Mouse (Mus musculus) hindbrain, embryonic 10.5 days (tissue): ENCODE measurements at regions not wholly inside any gene's neighbourhood (a gene's known extent, or its start where the extent isn't known, plus 50 kb on each side); places are given as distances from the start of the nearest gene placed in this dataset.

Source experiments
- DNase-seq: peaks from one replicate; pipeline ENCODE4 v3.0.0-alpha.2; 2017; ENCODE audit warnings: low spot score
- H3K27ac ChIP-seq: fragments of 300-500 bp; sonication (generic); 2 replicates; pipeline ENCODE4 v1.5.1; 2016; ENCODE audit warnings: mild to moderate bottlenecking, moderate library complexity
- H3K27me3 ChIP-seq: fragments of 300-500 bp; sonication (generic); 2 replicates; pipeline ENCODE4 v1.6.1; 2016; ENCODE audit warnings: mild to moderate bottlenecking; ENCODE audit not compliant: poor library complexity, insufficient read depth, severe bottlenecking
- H3K36me3 ChIP-seq: fragments of 300-500 bp; sonication (generic); 2 replicates; pipeline ENCODE4 v1.6.1; 2016; ENCODE audit warnings: mild to moderate bottlenecking, moderate library complexity
- H3K4me1 ChIP-seq: fragments of 300-500 bp; sonication (generic); replicated peaks from 2 replicates; pipeline ENCODE4 v1.6.1; 2016; ENCODE audit warnings: mild to moderate bottlenecking
- H3K4me3 ChIP-seq: fragments of 300-500 bp; sonication (generic); 2 replicates; pipeline ENCODE4 v1.5.1; 2016; ENCODE audit warnings: mild to moderate bottlenecking, moderate library complexity
- H3K9me3 ChIP-seq: fragments of 300-500 bp; sonication (generic); 2 replicates; pipeline ENCODE4 v1.6.1; 2016; ENCODE audit warnings: mild to moderate bottlenecking, moderate library complexity
- WGBS: fragments of 180-500 bp; shearing (Covaris S2); methylation state at CpG from one replicate; pipeline ENCODE4 v1.1.7; 2016; 5-methylcytosine and 5-hydroxymethylcytosine counted together

- Histone ChIP-seq H3K4me3 (no peak overlapping the region), H3K36me3 (no peaks in the 10 kb centered on the region), H3K27ac (no peak overlapping the region), H3K4me1 (no peaks in the 10 kb centered on the region), H3K9me3 (no peaks in the 10 kb centered on the region), H3K27me3 (no peaks in the 10 kb centered on the region)
- DNase-seq, result no peak
Measured at GRCm38 (mm10) chrX:159116210-159116609, 93.9 kb upstream of the Rps6ka3 start.

GRCm38 (mm10) chrX:159140554-159140953 is 69.6 kb upstream of the Rps6ka3 start:
- no peak overlapping the region for H3K4me3 ChIP-seq
- no peaks in the 10 kb centered on the region for H3K36me3 ChIP-seq
- no peaks in the 10 kb centered on the region for H3K4me1 ChIP-seq
- no peaks in the 10 kb centered on the region for H3K9me3 ChIP-seq
- H3K27me3 ChIP-seq, result no peaks in the 10 kb centered on the region
- DNase-seq, result no peak
- WGBS, result 83% methylated on average over 4 of the region's 4 CpGs
- H3K27ac ChIP-seq, result no peak overlapping the region

- no peak for DNase-seq
- H3K27me3 ChIP-seq, result no peaks in the 10 kb centered on the region
- H3K9me3 ChIP-seq, result no peaks in the 10 kb centered on the region
- H3K4me3 ChIP-seq, result no peak overlapping the region
- H3K36me3 ChIP-seq, result no peaks in the 10 kb centered on the region
- H3K4me1 ChIP-seq, result no peaks in the 10 kb centered on the region
- H3K27ac ChIP-seq, result no peak overlapping the region
- WGBS, result 84% methylated on average over 4 of the region's 4 CpGs
Measured at GRCm38 (mm10) chrX:159143278-159143677, 66.8 kb upstream of the Rps6ka3 start.

- no peak for DNase-seq
- H3K27me3 ChIP-seq, result no peaks in the 10 kb centered on the region
- H3K36me3 ChIP-seq, result no peaks in the 10 kb centered on the region
- H3K27ac ChIP-seq, result no peak overlapping the region
- no peaks in the 10 kb centered on the region for H3K9me3 ChIP-seq
- H3K4me1 ChIP-seq, result no peaks in the 10 kb centered on the region
- no peak overlapping the region for H3K4me3 ChIP-seq
- WGBS, result 87% methylated on average over 3 of the region's 3 CpGs
Measured at GRCm38 (mm10) chrX:159144674-159145073, 65.4 kb upstream of the Rps6ka3 start.

- no peaks in the 10 kb centered on the region for H3K27me3 ChIP-seq
- no peaks in the 10 kb centered on the region for H3K9me3 ChIP-seq
- H3K36me3 ChIP-seq, result no peaks in the 10 kb centered on the region
- H3K4me3 ChIP-seq, result no peak overlapping the region
- H3K4me1 ChIP-seq, result no peaks in the 10 kb centered on the region
- DNase-seq, result no peak
- WGBS, result 67% methylated on average over 4 of the region's 4 CpGs
- H3K27ac ChIP-seq, result no peak overlapping the region
Measured at GRCm38 (mm10) chrX:159145212-159145611, 64.9 kb upstream of the Rps6ka3 start.

- no peaks in the 10 kb centered on the region for H3K27me3 ChIP-seq
- H3K9me3 ChIP-seq, result no peaks in the 10 kb centered on the region
- H3K27ac ChIP-seq, result no peak overlapping the region
Measured at GRCm38 (mm10) chrX:159155786-159156185, 54.3 kb upstream of the Rps6ka3 start.

GRCm38 (mm10) chrX:159156976-159157375 is 53.1 kb upstream of the Rps6ka3 start:
- 64% methylated on average over 4 of the region's 4 CpGs for WGBS
- no peak for DNase-seq
- H3K36me3 ChIP-seq, result no peaks in the 10 kb centered on the region
- H3K27ac ChIP-seq, result no peak overlapping the region
- H3K4me3 ChIP-seq, result no peak overlapping the region
- no peaks in the 10 kb centered on the region for H3K9me3 ChIP-seq
- H3K27me3 ChIP-seq, result no peaks in the 10 kb centered on the region
- H3K4me1 ChIP-seq, result no peaks in the 10 kb centered on the region

More at GRCm38 (mm10) chrX:159155786-159156185, 54.3 kb upstream of the Rps6ka3 start:
- H3K4me1 ChIP-seq, result no peaks in the 10 kb centered on the region
- no peak for DNase-seq
- WGBS, result 75% methylated on average over 5 of the region's 5 CpGs
- H3K36me3 ChIP-seq, result no peaks in the 10 kb centered on the region
- no peak overlapping the region for H3K4me3 ChIP-seq

- no peaks in the 10 kb centered on the region for H3K4me1 ChIP-seq
- no peak for DNase-seq
- no peaks in the 10 kb centered on the region for H3K27me3 ChIP-seq
- no peak overlapping the region for H3K27ac ChIP-seq
- WGBS, result 91% methylated on average over 2 of the region's 2 CpGs
- H3K9me3 ChIP-seq, result no peaks in the 10 kb centered on the region
- H3K4me3 ChIP-seq, result no peak overlapping the region
- no peaks in the 10 kb centered on the region for H3K36me3 ChIP-seq
Measured at GRCm38 (mm10) chrX:159159727-159160126, 50.4 kb upstream of the Rps6ka3 start.
